Mouse (Mus musculus): ENCODE measurements around the gene Cacybp. TPM values are rescaled to one million over a fixed set of nuclear protein-coding genes. Genes with fewer than 3 reads are reported as not detected.
A peak's percentile ranks its signal among the peaks of the same experiment; 100 is the strongest.

The Cacybp gene
- total RNA-seq, 2 experiments from 2014 or later: 33.6 to 37.9 TPM

DNA sequence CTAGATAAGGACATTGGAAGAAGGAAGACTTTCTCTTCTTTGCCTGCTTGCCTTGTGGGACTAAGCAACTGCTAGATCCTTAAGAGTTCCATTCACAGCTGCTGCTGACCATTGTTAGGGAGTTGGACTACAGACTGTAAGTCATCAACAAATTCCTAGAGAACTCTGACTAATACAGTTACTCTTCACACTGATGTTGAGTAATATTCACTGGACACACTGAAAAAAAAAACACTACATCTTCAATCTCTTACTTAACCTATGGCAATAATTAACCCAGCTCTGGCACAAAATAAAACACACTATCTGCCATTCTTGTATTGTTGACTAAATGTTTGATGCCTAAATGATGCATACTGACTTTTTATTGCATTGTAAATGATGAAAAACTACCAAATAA, 15.2 kb upstream of the Cacybp start:
- intact Hi-C loops (cut with DNase I; ENCODE audit: low total_unique reads): no loop called here
- no peak for DNase-seq

DNA sequence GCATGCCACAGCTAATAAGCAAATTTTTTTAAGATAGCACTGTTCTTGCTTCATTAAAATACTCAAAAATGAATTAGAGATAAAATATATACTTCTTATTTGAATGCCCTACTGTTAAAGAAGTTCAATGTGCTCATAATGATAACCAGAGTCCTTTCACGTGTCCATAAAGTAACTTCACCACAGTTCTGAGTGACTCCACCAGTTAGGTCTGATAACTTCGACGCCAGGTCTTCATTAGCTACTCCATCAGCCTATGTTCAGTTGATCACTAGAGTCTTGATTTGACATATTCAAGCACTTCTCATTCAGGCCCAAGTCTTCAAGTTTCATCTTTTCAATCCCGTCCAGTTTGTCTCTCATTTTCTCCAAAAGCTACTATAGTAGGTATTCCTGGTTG, 14.5 kb upstream of the Cacybp start:
- no peak for DNase-seq
- intact Hi-C loops (cut with DNase I; ENCODE audit: low total_unique reads): no loop called here

DNA sequence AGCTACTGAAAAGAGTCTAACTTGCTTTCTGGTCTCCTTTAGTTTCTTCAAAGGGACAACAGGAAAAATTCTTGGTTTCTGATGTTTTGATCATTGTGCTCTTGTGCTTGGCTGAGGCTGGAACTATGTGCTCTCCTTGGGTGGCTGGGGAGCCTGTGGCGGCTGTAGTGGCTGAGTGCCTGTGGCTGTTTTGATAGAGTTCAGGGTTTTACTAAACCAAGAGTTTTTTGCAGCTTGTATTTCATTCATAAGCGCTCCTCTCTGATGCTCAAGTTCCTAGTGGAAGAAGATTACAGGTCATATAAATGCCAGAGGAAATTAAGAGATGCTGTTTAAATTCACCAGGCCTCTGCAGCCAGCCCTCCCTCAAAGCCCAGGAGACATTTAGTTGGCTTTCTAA, 11.4 kb upstream of the Cacybp start:
- intact Hi-C loops (cut with DNase I; ENCODE audit: low total_unique reads): no loop called here
- no peak for DNase-seq

DNA sequence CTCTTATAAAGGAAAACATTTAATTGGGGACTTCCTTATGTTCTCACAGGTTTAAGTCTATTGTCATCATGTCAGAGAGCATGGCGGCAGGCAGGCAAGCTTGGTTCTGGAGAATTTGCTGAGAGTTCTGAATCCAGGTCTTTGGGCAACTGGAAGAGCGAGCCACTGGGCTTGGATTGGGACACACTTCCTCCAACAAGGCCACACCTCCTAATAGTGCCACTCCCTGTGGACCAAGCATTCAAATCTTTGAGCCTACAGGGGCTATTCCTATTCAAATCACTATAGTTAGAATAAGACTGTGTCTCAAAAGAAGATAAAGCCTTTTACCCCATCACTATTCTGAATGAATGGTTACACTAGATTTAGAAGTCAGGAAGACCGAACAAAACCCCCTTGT, 5.2 kb upstream of the Cacybp start:
- no peak for DNase-seq

DNA sequence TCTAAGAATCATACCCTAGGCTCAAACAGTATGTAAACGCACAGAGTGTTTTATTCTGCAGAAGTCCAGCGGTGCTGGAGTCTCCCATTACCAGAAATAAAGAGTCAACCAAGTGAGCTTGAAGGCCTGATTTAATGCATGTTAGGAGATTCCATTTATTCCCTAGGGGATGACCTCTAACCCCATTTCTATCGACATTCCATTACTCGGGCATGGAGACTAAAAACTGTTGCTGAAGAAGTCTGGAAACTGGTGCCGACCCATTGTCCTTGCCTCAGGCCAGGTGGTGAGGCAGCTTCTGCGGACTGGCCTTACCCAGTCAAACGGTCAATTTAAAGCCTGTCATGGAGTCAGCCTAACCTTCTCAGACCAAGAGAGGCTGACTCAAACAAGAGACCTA, 1.5 kb upstream of the Cacybp start:
- intact Hi-C loops (cut with DNase I; ENCODE audit: low total_unique reads): no loop called here
- DNase-seq: no peak

More for the DNA sequence above, 5.2 kb upstream of the Cacybp start:
- intact Hi-C loops (cut with DNase I; ENCODE audit: low total_unique reads): no loop called here

DNA sequence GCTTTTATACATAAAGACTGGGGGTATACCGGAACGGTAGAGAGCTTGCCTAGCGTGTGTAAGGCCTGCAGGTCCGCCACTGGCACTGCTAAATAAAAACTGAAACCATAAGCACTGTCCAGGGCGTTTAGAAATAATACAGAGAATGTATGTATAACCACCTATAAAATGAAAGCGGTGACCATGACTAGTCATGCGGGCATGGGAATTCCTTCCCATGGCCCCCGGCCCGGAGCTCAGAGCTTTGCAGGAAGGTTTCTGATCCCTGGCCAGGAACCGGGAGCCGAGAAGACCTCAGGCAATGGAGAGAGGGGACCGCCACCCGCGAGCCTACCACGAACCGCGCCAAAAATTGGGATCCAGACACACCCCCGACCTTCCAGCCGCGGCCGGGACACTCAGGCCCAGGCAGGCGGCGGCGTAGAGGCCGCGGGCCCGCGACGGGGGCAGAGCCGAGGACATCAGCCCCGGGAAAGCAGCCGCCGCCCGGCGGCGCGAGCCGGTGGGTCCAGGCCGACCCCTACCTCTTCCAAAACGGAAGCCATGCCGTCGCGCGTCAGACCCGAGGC, 468 bp downstream of the Cacybp start:
- DNase-seq: peak; percentile 48
- intact Hi-C loops (cut with DNase I; ENCODE audit: low total_unique reads): loop anchor here (2.0 kb wide), 1 partner anchor 17 kb away; the partner anchor contains the start of gene Mrps14

DNA sequence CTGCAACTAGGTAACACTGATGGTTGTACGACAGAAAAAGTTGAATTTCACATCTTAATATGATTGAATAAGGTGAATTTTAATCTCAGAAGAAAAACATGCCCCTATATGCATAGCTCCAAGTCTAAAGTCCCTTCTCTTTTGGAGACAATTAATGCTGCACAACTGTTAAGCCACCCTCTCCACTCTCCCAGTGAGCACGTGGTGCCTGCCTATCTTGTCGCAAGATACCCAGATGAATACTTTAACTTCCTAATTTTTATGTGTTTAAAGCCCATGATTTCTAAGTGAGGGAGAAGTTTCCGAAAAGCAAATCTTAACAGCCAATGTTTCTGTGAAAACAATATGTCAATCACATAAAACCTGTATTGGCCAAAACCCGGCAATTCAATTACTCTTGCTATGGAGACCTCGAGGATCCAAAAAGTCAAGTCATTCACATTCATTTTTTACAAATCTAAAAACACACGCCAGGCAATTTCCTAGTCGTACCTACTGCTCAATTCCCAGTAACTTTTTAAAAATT, 1.0 kb downstream of the Cacybp start:
- intact Hi-C loops (cut with DNase I; ENCODE audit: low total_unique reads): loop anchor here (2.0 kb wide), 1 partner anchor 17 kb away; the partner anchor contains the start of gene Mrps14
- no peak for DNase-seq

DNA sequence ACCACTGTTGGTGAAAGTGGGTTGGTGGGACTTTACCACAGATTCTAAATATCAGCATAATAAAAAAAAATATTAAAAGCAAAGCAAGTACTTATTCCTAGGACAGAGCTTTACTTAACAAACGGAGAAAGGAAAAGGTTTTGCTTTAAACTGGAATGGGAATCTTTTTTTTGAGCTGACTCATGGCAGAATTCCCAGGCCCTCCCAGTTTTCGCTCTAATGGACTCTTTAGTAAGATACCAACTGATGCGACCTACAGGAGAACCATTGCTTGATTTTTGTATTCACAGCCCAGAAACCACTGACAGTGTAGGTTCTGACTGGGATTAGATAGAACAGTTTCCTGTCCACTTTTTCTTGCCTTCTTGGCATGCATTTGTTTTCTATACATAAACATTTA, 2.1 kb downstream of the Cacybp start:
- intact Hi-C loops (cut with DNase I; ENCODE audit: low total_unique reads): no loop called here
- DNase-seq: no peak

DNA sequence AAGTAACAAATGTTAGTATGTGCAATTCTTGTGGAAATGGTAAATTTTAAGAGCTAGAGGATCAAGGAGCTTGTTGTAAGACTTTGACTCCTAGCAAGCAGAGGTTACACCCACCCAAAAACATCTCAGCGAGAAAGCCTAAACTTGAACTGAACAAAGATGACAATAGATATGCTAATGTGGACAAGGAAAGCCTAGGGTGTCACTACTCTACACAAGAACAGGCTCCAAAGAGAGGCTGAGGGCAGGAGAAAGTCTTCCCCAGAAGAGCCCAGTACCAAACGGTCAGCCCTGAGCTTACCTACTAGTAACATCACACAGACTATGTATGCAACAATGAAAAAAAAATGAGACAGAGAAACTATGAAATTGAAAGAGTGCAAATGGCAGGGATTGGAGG, 2.8 kb downstream of the Cacybp start:
- no peak for DNase-seq
- intact Hi-C loops (cut with DNase I; ENCODE audit: low total_unique reads): no loop called here

DNA sequence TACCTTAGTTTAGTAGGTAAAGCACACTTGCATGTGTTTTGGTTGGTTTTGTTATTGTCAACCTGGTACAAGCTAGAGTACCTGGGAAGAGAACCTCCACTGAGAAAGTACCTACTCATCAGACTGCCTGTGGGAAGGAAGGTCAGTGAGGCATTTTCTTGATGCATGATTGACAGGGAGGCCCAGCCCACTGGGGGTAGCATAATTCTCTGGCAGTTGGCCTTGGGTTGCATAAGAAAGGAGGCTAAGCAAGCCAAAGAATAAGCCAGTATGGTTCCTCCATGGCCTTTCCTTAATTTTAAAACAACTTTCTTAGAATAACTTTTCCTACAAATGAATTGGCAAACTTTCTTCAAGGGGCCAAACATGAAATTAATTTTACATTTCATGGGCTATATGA, 7.2 kb downstream of the Cacybp start:
- no peak for DNase-seq
- intact Hi-C loops (cut with DNase I; ENCODE audit: low total_unique reads): no loop called here

DNA sequence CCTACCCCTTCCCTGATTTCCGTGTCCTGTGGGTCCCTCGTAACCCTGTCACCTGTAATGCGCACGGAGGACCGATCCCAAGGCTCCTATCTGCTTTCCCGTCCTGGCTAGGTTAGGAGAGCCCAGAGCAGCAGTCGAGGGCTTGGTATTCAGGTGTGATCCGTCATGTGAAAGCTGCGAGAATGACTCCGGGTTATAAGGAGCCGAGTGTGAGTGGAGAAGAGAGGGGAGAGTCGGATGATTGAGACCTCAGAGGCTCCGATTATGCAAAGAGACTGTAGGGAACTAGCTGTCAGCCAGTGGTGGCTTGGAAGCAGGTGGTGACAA, 17.4 kb downstream of the Cacybp start:
- no peak for DNase-seq
- intact Hi-C loops (cut with DNase I; ENCODE audit: low total_unique reads): loop anchor here (2.0 kb wide), 1 partner anchor 18 kb away; the partner anchor contains the start of gene Cacybp

DNA sequence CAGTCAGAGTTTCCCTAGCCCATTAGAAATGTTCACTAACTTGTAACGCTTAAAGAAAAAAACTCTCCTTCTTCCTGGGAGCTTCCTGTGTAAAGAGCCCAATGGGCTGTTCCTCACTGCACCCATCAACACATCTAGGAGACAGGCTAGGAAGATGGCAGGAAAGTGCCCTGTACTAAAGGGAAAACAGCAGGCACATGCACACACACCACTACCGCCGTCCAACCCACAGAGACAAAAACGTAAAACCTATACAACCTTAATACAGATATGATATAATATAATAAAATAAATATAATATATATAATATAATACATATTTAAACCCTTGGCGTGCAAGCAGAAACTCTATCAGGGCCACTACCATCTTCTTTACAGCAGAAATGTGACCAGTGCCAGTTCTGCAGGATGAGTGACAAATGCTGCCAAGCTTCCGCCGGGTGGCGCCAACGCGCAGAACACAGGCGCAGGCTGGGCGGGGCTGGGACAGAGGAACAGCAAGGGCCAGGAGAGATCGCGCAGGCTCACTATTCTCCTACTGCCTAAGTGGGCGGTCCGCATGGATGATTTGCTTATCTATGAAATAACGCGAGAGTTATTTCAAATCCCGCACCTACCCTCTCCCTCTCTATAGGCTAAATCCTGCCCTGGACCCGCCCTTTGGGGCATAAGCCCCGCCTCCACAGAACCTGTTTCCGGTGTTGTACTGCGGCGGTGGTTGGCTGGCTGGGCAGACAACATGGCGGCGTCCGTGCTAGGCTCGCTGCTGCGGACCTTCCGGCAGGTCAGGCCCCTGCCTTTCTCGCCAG, 17.9 kb downstream of the Cacybp start, which contains the start of gene Mrps14:
Gene Mrps14 (plus strand): TSS at position 687 of the 808 bp plus-strand sequence.
- intact Hi-C loops (cut with DNase I; ENCODE audit: low total_unique reads): loop anchor here (2.0 kb wide), 1 partner anchor 18 kb away; the partner anchor contains the start of gene Cacybp

DNA sequence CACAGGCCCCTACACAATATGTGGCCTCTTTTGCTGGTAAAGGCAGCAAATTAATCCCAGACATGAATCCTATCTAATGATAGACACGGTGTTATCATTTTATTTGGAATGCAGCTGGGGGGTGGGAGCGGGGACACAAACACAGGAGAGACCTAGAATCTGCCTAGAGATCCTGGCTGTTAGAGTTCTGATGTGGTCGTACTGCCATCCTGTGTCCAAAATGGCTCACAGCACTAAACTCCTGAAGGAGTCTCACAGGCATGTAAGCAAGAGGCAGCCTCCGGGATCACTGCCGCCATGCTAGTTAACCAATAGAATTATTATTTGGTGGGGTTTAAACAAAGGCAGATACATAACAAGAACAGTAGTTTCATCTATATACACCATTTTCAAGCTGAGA, 28.2 kb downstream of the Cacybp start:
- DNase-seq: peak; percentile 5
- intact Hi-C loops (cut with DNase I; ENCODE audit: low total_unique reads): no loop called here

More for the DNA sequence above, 17.9 kb downstream of the Cacybp start, which contains the start of gene Mrps14:
- DNase-seq: peak; percentile 96

DNA sequence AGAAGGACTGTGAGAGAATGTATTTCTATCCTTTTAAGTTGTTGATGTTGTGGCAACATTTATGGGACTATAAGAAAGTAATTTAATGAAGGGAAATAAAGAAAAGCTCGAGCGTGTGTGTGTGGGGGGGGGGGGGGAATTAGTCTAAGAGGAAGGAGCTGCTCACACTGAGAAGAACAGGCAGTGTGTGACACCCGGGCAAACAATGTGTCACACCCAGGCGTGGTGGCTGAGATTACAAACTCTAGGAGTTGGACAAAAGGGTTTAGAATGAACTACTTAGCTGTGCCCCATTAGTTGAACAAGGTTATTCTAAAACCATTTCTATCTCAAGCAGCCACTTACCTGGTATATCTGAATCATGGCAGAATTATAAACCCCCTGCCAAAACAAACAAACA, 31.5 kb downstream of the Cacybp start:
- intact Hi-C loops (cut with DNase I; ENCODE audit: low total_unique reads): no loop called here
- no peak for DNase-seq

DNA sequence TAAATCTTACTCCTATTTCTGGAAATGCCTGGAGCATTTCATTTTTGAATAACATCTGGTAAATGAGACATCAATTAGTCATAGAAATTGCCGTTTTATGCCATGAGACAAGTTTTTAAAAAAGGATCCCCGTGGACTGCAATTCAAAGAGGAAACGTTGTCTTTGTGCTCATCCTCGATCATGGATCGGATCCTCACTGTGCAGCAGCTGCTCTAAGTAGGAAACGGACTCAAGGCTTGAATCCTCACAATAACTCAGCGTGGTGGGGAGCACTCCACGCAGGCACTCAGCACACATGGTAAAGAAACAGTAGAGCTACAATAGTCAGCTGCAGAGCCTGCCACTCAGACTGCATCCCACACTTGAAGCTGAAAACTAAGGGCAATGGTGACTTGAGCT, 35.8 kb downstream of the Cacybp start:
- intact Hi-C loops (cut with DNase I; ENCODE audit: low total_unique reads): no loop called here

DNA sequence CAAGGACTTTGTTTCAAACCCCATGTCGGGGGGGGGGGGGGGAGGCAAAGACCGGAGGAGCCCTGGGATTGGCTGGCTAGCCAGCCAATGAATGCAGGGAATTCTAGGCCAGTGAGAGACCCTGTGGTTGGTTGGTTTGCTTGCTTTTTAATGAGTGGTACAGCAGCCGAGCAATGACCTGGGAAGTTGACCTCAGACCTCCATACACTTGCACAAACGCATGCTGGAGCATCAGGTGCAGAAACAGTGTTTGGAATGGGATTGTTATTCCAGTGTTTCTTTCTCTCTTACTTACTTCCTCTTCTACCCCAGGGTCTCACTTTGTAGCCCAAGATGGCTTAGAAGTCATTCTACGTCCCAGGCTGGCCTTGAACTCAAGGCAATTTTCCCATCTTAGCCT, 46.1 kb downstream of the Cacybp start:
- intact Hi-C loops (cut with DNase I; ENCODE audit: low total_unique reads): loop anchor here (5.0 kb wide), 1 partner anchor 1286 kb away; no protein-coding TSS in a partner anchor
- no peak for DNase-seq

More for the DNA sequence above, 35.8 kb downstream of the Cacybp start:
- no peak for DNase-seq

DNA sequence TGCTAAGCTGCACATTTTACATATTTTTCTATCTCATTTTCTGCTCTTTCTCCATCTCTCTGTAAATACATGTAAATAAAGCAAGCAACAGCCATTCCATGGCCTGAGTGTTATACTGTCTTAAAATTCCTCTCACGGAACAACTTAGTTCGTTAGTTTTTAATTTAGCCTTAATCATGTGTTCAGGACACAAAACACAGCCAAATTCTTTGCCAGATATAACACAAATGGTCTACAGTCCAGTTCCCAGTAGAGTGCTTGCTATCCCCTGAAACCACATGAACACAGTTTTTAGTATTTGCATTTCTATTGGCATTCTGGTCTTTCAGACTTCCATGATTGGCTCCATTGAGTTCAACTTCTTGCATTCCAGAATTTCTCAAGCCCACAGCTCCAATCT, 54.5 kb downstream of the Cacybp start:
- DNase-seq: no peak
- intact Hi-C loops (cut with DNase I; ENCODE audit: low total_unique reads): no loop called here

DNA sequence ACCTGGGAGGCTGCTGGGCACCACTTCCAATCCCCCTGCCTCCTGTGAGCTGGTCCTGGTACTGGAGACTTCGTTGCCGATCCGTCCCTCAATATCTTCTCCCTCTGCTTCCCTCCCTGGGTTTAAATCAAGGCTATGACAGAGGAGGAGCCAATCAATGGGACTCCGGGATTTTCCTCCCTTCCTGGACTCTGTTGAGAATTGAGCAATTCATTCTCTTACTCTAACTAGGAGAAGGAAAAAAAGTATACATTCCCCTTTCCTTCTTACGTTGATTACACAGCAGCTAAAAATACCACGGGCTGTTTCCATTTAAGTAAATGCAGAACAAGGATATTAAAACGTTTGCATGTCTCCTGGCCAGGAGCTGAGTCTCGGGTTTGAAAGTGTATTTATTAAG, 59.2 kb downstream of the Cacybp start, which contains the start of gene Tnn:
Gene Tnn (minus strand): TSS at position 101 of the 400 bp plus-strand sequence.
- no peak for DNase-seq
- intact Hi-C loops (cut with DNase I; ENCODE audit: low total_unique reads): no loop called here
